9 mouse cellular contexts compared by ENCODE assay signal in the genomic region with DNA sequence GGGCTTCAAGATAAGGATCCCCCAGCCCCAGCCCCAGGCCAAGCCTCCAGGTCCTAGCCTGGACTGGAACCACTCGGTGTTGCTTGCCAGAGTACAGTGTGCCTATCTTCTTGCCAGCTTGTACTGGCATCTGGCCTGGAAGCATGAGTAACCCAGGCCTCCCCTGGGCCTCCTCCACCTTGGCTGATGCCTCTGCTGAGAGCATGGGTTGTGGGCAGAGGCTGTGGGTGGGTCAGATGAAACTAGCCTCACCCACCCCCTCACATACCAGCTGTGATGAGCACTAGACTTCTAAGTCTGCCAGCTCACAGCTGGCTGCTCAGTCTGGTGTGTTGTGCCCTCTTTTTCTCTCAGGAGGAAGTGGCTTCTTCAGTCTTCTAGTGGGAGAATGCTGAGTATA.
DNase-seq lines count a peak whose midpoint lies in the region; ATAC-seq and TF ChIP-seq lines count a peak whose summit lies in the region.
"Had no signal": no experiment of that assay in that cellular context is flagged by ENCODE, and none has a peak within 500 bp of the region (broad histone marks: within the 10 kb centered on the region; RNA-seq: fewer than 3 reads in every experiment).

No protein-coding gene starts in this region.

- H3K27ac ChIP-seq in kidney, adult 2 months (ENCODE audit: insufficient read depth, low read depth, low read length) = no peak overlapping the region
- H3K27ac ChIP-seq in thymus, adult 2 months (ENCODE audit: control insufficient read depth, insufficient read depth, low read length) = peak overlapping the region; percentile 49
- H3K27ac ChIP-seq in forebrain, embryonic 16.5 days (ENCODE audit: low read length) = no peak overlapping the region
- no peak overlapping the region for H3K27ac ChIP-seq in midbrain, embryonic 10.5 days (replicated peaks)

- no peak overlapping the region for H3K4me3 ChIP-seq in kidney, adult 2 months (ENCODE audit: insufficient read depth, low read depth, low read length)
- no peak overlapping the region for H3K4me3 ChIP-seq in thymus, adult 2 months (ENCODE audit: control insufficient read depth, insufficient read depth, low read length)
- H3K4me3 ChIP-seq in forebrain, embryonic 16.5 days (replicated peaks; ENCODE audit: low read length) = no peak overlapping the region
- no peak overlapping the region for H3K4me3 ChIP-seq in midbrain, embryonic 10.5 days

- no peak for TF ChIP-seq POLR2A in kidney, adult 2 months (IDR thresholded peaks at IDR 0.05; ENCODE audit: low read depth, low read length)
- TF ChIP-seq POLR2A in thymus, adult 2 months (IDR thresholded peaks at IDR 0.05; ENCODE audit: control insufficient read depth, extremely low read depth, insufficient read depth, low read length, poor library complexity) = no peak

- WGBS in kidney, adult 2 months = 77% methylated on average over 1 of the region's 1 CpGs
- WGBS in thymus, adult 2 months = 40% methylated on average over 1 of the region's 1 CpGs
- 79% methylated on average over 1 of the region's 1 CpGs for WGBS in forebrain, embryonic 16.5 days
- WGBS in midbrain, embryonic 10.5 days = 89% methylated on average over 1 of the region's 1 CpGs

- no peak for ATAC-seq in forebrain, embryonic 16.5 days

- no peaks in the 10 kb centered on the region for H3K9me3 ChIP-seq in forebrain, embryonic 16.5 days (ENCODE audit: control insufficient read depth, low read length)
- no peaks in the 10 kb centered on the region for H3K9me3 ChIP-seq in midbrain, embryonic 10.5 days (replicated peaks)

- no peak overlapping the region for H3K9ac ChIP-seq in forebrain, embryonic 16.5 days (replicated peaks; ENCODE audit: low read depth, low read length)

- no peak overlapping the region for H3K4me2 ChIP-seq in forebrain, embryonic 16.5 days (ENCODE audit: low read length)

- no peaks in the 10 kb centered on the region for H3K27me3 ChIP-seq in kidney, adult 2 months (replicated peaks; ENCODE audit: control insufficient read depth, insufficient read depth, low read length)
- no peaks in the 10 kb centered on the region for H3K27me3 ChIP-seq in thymus, adult 2 months (ENCODE audit: control insufficient read depth, insufficient read depth, low read length)
- no peaks in the 10 kb centered on the region for H3K27me3 ChIP-seq in forebrain, embryonic 16.5 days (replicated peaks; ENCODE audit: control insufficient read depth, insufficient read depth, low read length)
- H3K27me3 ChIP-seq in midbrain, embryonic 10.5 days (ENCODE audit: low read depth, poor library complexity, severe bottlenecking) = no peaks in the 10 kb centered on the region

- TF ChIP-seq CTCF in kidney, adult 2 months (conservative IDR thresholded peaks at IDR 0.05; ENCODE audit: insufficient read depth, insufficient read length, low read depth, low read length) = no peak
- TF ChIP-seq CTCF in thymus, adult 2 months (IDR thresholded peaks at IDR 0.05; ENCODE audit: borderline replicate concordance, control insufficient read depth, extremely low read depth, insufficient read depth, low read length, poor library complexity) = no peak

- H3K36me3 ChIP-seq in kidney, adult 2 months (ENCODE audit: control insufficient read depth, insufficient read depth, low read length) = no peaks in the 10 kb centered on the region
- H3K36me3 ChIP-seq in thymus, adult 2 months (ENCODE audit: control insufficient read depth, insufficient read depth, low read length) = no peaks in the 10 kb centered on the region
- no peaks in the 10 kb centered on the region for H3K36me3 ChIP-seq in forebrain, embryonic 16.5 days (ENCODE audit: control insufficient read depth, insufficient read depth)
- no peaks in the 10 kb centered on the region for H3K36me3 ChIP-seq in midbrain, embryonic 10.5 days
- H3K36me3 ChIP-seq: G1E had no signal

- intact Hi-C loops in left cerebral cortex, postnatal 14 days (cut with DNase I) = no loop called here

- peak; percentile 25 for DNase-seq in kidney, adult 2 months
- DNase-seq in kidney, adult 18-20 months = no peak
- DNase-seq in adrenal gland, postnatal 14 days = peak; percentile 82
- peak; percentile 63 to 65 for DNase-seq in heart, adult 9 months (ENCODE audit: low spot score in 2 of 2)
- DNase-seq in left cerebral cortex, postnatal 14 days (ENCODE audit: low spot score in 2 of 2) = peak; percentile 58 to 78
- peak; percentile 66 for DNase-seq in thymus, adult 2 months
- no peak for DNase-seq in midbrain, embryonic 10.5 days (ENCODE audit: low spot score)

- peaks cover 4% of the 10 kb centered on the region; the same call in 1 of the 2 replicates for H3K4me1 ChIP-seq in kidney, adult 2 months (ENCODE audit: control insufficient read depth, insufficient read depth, low read length)
- H3K4me1 ChIP-seq in thymus, adult 2 months (replicated peaks; ENCODE audit: control insufficient read depth, insufficient read depth, low read length) = peaks cover 21% of the 10 kb centered on the region
- no peaks in the 10 kb centered on the region for H3K4me1 ChIP-seq in forebrain, embryonic 16.5 days (replicated peaks; ENCODE audit: control insufficient read depth, insufficient read depth, low read length)
- H3K4me1 ChIP-seq in midbrain, embryonic 10.5 days = no peaks in the 10 kb centered on the region

Comparison
In these comparisons a context has a peak if more than half of its experiments do, and no peak if none do; other contexts are left out.
1. DNase-seq: peak in kidney, adult 2 months (single experiment), adrenal gland, postnatal 14 days (single experiment), heart, adult 9 months (2 of 2), left cerebral cortex, postnatal 14 days (2 of 2) and thymus, adult 2 months (single experiment); none in kidney, adult 18-20 months (single experiment) and midbrain, embryonic 10.5 days (single experiment).